Mouse (Mus musculus) small intestine, adult 2 months (tissue): ENCODE results near the gene Ncbp2.

Experiments
- CTCF ChIP-seq: fragments of 200-500 bp; IDR thresholded peaks from 2 replicates; pipeline ENCODE4 v1.5.1; 2012; ENCODE audit warnings: low read depth, mild to moderate bottlenecking, control low read depth, inconsistent platforms, low read length, moderate library complexity, mixed read lengths; ENCODE audit not compliant: insufficient replicate concordance, insufficient read length; ENCODE audit errors: extremely low read depth
- POLR2A ChIP-seq: fragments of 200-500 bp; IDR thresholded peaks from 2 replicates; pipeline ENCODE4 v1.6.1; 2012; ENCODE audit warnings: low read depth, mild to moderate bottlenecking, control low read depth, inconsistent platforms, low read length, moderate library complexity

DNA sequence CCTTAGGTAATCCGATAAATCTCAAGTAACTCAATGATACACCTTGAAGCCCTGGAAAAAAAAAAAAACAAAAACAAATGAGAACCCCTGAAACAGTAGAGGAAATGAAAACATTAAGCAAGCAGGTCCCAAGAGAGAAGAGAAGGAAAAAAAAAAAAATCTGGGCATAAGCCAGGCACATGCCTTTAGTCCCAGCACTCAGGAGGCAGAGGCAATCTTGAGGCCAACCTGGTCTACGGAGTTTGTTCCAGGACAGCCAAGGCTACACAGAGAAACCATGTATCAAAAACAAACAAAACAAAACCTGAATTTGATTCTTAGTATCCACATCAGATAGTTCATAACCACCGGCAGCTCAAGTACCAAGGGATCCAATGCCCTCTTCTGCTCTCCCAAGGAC is 56.4 kb downstream of the Ncbp2 start:
- no peak for TF ChIP-seq CTCF
- no peak for TF ChIP-seq POLR2A
